Mouse (Mus musculus) forebrain, embryonic 16.5 days (tissue): ENCODE data around the gene Tmem184c. TPM values are rescaled to one million over a fixed set of nuclear protein-coding genes. Genes with fewer than 3 reads are reported as not detected.

ENCODE experiments used
- ATAC-seq: fragments of 200-750 bp; cut with Nextera tagmentation; 2 replicates; pipeline ENCODE4 v1.8.0; 2017; ENCODE audit warnings: mild to moderate bottlenecking, moderate library complexity
- H3K27ac ChIP-seq: fragments of 300-500 bp; sonication (generic); 2 replicates; pipeline ENCODE4 v1.5.1; 2014; ENCODE audit warnings: low read length, control low read depth
- H3K27me3 ChIP-seq: fragments of 300-500 bp; sonication (generic); replicated peaks from 2 replicates; pipeline ENCODE4 v1.6.1; 2014; ENCODE audit warnings: low read length; ENCODE audit not compliant: control insufficient read depth, insufficient read depth
- H3K36me3 ChIP-seq: fragments of 300-500 bp; sonication (generic); 2 replicates; pipeline ENCODE4 v1.6.1; 2014; ENCODE audit not compliant: control insufficient read depth, insufficient read depth
- H3K4me1 ChIP-seq: fragments of 300-500 bp; sonication (generic); replicated peaks from 2 replicates; pipeline ENCODE4 v1.6.1; 2014; ENCODE audit warnings: low read length; ENCODE audit not compliant: control insufficient read depth, insufficient read depth
- H3K4me2 ChIP-seq: fragments of 300-500 bp; sonication (generic); 2 replicates; pipeline ENCODE4 v1.6.1; 2014; ENCODE audit warnings: mild to moderate bottlenecking, low read length, control low read depth
- H3K4me3 ChIP-seq: fragments of 300-500 bp; sonication (generic); replicated peaks from 2 replicates; pipeline ENCODE4 v1.5.1; 2014; ENCODE audit warnings: mild to moderate bottlenecking, low read length, control low read depth
- H3K9ac ChIP-seq: fragments of 300-500 bp; sonication (generic); replicated peaks from 2 replicates; pipeline ENCODE4 v1.6.1; 2014; ENCODE audit warnings: low read depth, low read length, control low read depth
- H3K9me3 ChIP-seq: fragments of 300-500 bp; sonication (generic); 2 replicates; pipeline ENCODE4 v1.6.1; 2016; ENCODE audit warnings: low read length; ENCODE audit not compliant: control insufficient read depth
- WGBS: fragments of 180-500 bp; shearing (Covaris S2); extraction: QIAGEN DNeasy Blood & Tissue Kit; methylation state at CpG from one replicate; pipeline ENCODE4 v1.1.7; 2014; 5-methylcytosine and 5-hydroxymethylcytosine counted together
- polyA plus RNA-seq: library from polyadenylated mRNA; unstranded; fragments of >200 nt; fragmentation: Nextera tagmentation; extraction: Ambion mirVana; gene quantifications from 2 replicates; pipeline ENCODE4 v1.2.1, GENCODE M21; 2015

The Tmem184c gene
- 74.0 and 79.7 TPM in 2 replicates for polyA plus RNA-seq

- WGBS, result under 1% methylated on average over 36 of the region's 36 CpGs
- Histone ChIP-seq H3K27ac (peak within 1 kb of the TSS; percentile 61; the same call in 1 of the 2 replicates), H3K27me3 (no peaks in the 10 kb centered on the region), H3K9ac (peak within 1 kb of the TSS; percentile 73), H3K36me3 (no peaks in the 10 kb centered on the region), H3K4me2 (peak within 1 kb of the TSS; percentile 87), H3K9me3 (no peaks in the 10 kb centered on the region), H3K4me1 (peaks cover 13% of the 10 kb centered on the region), H3K4me3 (peak within 1 kb of the TSS; percentile 86)
- peak; percentile 99 for ATAC-seq
Measured at GRCm38 (mm10) chr8:77610374-77610969, at the start of gene Tmem184c. Gene Tmem184c (minus strand): TSS chr8:77610698.

GRCm38 (mm10) chr8:77659534-77660080 lies 49.1 kb upstream of the Tmem184c start:
- Histone ChIP-seq H3K4me3 (no peak overlapping the region), H3K4me1 (no peaks in the 10 kb centered on the region), H3K9ac (no peak overlapping the region), H3K36me3 (no peaks in the 10 kb centered on the region), H3K27ac (no peak overlapping the region), H3K9me3 (no peaks in the 10 kb centered on the region), H3K27me3 (no peaks in the 10 kb centered on the region), H3K4me2 (no peak overlapping the region)
- WGBS, result 85% methylated on average over 4 of the region's 4 CpGs
- ATAC-seq, result no peak

GRCm38 (mm10) chr8:77658356-77658755 lies 47.9 kb upstream of the Tmem184c start:
- no peak overlapping the region for H3K27ac ChIP-seq
- ATAC-seq, result no peak
- H3K4me2 ChIP-seq, result no peak overlapping the region
- no peaks in the 10 kb centered on the region for H3K27me3 ChIP-seq
- 93% methylated on average over 3 of the region's 3 CpGs for WGBS
- H3K9me3 ChIP-seq, result no peaks in the 10 kb centered on the region
- H3K4me3 ChIP-seq, result no peak overlapping the region
- no peaks in the 10 kb centered on the region for H3K4me1 ChIP-seq
- H3K9ac ChIP-seq, result no peak overlapping the region
- H3K36me3 ChIP-seq, result no peaks in the 10 kb centered on the region

DNA sequence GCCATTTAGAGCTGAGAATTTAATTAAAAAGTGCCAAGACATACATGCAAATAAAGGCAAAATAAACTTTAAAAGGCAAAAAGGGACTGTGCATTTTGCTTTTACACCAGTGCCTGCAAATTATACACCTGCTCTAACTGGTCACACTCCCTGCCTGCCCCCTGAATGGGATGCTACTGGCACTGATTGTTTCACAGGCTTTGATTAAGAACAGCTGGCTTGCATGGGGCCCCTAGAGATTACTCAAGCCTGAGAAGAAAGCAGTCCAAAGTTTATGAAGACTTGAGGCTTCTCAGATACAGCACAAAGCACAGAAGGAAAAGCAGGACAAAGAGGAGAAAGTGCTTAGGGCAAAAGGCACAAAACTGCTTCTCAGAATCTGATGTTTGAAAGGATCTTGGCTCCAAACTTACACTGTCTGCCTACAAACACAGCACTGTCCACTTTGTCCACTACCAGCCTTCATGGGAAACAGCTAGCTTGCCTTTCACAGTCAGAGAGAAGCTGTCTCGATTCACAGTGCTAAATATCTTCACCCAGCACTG lies 40.2 kb upstream of the Tmem184c start:
- Histone ChIP-seq H3K27me3 (no peaks in the 10 kb centered on the region), H3K4me2 (no peak overlapping the region), H3K9ac (no peak overlapping the region), H3K4me1 (no peaks in the 10 kb centered on the region), H3K9me3 (no peaks in the 10 kb centered on the region), H3K36me3 (no peaks in the 10 kb centered on the region), H3K27ac (no peak overlapping the region), H3K4me3 (no peak overlapping the region)
- WGBS, result 75% methylated on average over 1 of the region's 1 CpGs
- ATAC-seq, result no peak

DNA sequence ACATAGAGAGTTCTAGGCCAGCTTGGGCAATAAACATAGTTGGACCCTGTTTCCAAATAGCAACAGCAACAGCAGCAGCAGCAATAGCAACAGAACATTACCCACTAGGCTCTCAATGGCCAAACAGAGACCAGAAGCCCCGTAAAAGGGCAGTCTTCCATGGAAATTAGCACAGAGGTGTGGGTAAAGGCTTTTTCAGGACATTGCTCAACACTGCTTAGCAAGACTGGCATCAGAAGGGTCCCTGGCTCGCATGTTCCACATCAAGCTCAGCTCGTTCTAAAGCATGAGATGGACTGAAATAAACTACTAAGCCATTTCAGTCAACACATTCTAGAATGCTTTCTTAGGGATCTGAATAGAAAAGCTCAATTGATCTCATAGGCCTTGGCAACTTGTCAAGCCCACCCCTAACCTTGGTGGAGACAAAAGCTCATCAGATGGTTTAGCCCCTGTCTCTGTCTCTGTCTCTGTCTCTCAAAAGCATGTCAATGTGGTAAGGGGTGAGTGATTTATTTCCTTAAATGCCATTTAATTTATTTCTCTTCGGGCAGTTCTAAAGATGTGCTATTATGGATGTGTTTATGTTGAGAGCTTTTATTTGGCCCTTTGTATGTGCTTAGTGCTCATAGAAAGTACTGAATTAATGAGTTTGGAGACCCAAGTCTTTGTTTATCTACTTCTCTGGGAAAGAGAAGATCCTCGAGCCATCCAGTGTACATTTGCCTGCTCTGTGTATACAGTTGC lies 29.8 kb upstream of the Tmem184c start:
- Histone ChIP-seq H3K4me2 (no peak overlapping the region), H3K9me3 (no peaks in the 10 kb centered on the region), H3K9ac (no peak overlapping the region), H3K36me3 (no peaks in the 10 kb centered on the region), H3K27me3 (no peaks in the 10 kb centered on the region), H3K27ac (no peak overlapping the region), H3K4me1 (no peaks in the 10 kb centered on the region), H3K4me3 (no peak overlapping the region)
- ATAC-seq, result no peak
- 25% methylated on average over 5 of the region's 5 CpGs for WGBS

DNA sequence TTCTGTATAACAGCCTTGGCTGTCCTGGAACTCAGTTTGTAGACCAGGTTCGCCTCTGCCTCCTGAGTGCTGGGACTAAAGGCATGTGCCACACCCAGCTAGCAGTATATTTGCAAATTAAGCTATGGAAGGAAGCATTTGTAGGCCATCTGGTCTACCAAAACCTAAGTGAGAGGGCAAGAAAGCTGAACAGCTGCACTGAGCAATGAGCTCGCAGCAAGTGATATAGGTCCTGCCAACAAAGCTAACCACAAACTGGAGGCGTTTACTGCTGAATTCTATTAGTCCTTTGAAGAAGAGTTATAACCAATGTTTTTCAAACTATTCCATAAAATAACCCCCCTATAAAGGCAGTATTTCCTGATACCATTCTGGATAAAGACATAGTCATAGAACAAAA lies 27.1 kb upstream of the Tmem184c start:
- Histone ChIP-seq H3K9me3 (no peaks in the 10 kb centered on the region), H3K4me1 (no peaks in the 10 kb centered on the region), H3K36me3 (no peaks in the 10 kb centered on the region), H3K9ac (no peak overlapping the region), H3K27me3 (no peaks in the 10 kb centered on the region), H3K27ac (no peak overlapping the region), H3K4me2 (no peak overlapping the region), H3K4me3 (no peak overlapping the region)
- no peak for ATAC-seq
- WGBS, result 75% methylated on average over 3 of the region's 3 CpGs

DNA sequence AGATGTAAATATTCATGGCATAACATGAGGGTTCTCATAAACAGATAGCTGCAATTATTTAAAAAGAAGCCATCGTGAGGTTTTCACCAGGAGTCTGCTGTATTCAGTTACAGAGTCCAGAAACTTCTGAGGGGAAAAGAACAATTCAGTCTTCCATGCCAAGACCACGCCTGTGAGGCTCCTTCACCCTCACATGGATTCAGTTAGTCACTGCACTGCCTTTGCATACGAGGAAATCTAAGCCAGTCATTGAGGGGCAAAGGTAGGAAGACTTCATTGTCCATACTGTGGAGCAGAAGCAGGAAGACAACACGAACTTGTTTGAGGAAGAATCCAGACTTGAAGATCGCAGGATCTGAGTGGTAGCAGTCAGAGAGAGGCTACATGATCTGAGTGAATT lies 23.5 kb upstream of the Tmem184c start:
- Histone ChIP-seq H3K4me2 (no peak overlapping the region), H3K9me3 (no peaks in the 10 kb centered on the region), H3K27ac (no peak overlapping the region), H3K36me3 (no peaks in the 10 kb centered on the region), H3K9ac (no peak overlapping the region), H3K4me3 (no peak overlapping the region), H3K27me3 (no peaks in the 10 kb centered on the region), H3K4me1 (no peaks in the 10 kb centered on the region)
- WGBS, result 79% methylated on average over 5 of the region's 5 CpGs
- ATAC-seq, result no peak

DNA sequence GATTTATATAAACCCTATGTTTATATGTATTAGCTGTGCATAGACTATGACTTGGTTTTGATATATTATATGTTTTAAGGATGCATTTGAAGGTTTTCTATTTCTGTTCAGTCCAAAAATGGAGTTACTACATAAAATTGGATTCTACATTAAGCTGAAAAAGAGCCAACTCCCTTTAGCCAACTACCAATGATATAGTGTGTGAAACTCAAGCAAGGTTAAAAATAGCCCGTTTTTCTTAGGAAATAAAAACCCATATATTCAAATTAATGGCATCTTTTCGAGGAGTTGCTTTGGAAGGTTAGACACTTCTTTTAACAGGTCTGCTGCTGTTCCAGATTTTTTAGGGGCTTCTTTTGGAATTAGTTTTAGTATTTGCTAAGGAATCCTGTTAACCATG lies 22.7 kb upstream of the Tmem184c start:
- Histone ChIP-seq H3K27me3 (no peaks in the 10 kb centered on the region), H3K4me3 (no peak overlapping the region), H3K27ac (no peak overlapping the region), H3K4me1 (no peaks in the 10 kb centered on the region), H3K9ac (no peak overlapping the region), H3K4me2 (no peak overlapping the region), H3K36me3 (no peaks in the 10 kb centered on the region), H3K9me3 (no peaks in the 10 kb centered on the region)
- 81% methylated on average over 2 of the region's 2 CpGs for WGBS
- no peak for ATAC-seq

- WGBS, result 60% methylated on average over 3 of the region's 3 CpGs
- no peak overlapping the region for H3K4me3 ChIP-seq
- H3K36me3 ChIP-seq, result no peaks in the 10 kb centered on the region
- no peak overlapping the region for H3K9ac ChIP-seq
- ATAC-seq, result no peak
- no peaks in the 10 kb centered on the region for H3K9me3 ChIP-seq
- no peak overlapping the region for H3K4me2 ChIP-seq
- H3K27ac ChIP-seq, result no peak overlapping the region
- no peaks in the 10 kb centered on the region for H3K27me3 ChIP-seq
- no peaks in the 10 kb centered on the region for H3K4me1 ChIP-seq
Measured at GRCm38 (mm10) chr8:77630691-77631090, 20.2 kb upstream of the Tmem184c start.
